Mouse (Mus musculus): ENCODE results near the gene Dhps.

DNA sequence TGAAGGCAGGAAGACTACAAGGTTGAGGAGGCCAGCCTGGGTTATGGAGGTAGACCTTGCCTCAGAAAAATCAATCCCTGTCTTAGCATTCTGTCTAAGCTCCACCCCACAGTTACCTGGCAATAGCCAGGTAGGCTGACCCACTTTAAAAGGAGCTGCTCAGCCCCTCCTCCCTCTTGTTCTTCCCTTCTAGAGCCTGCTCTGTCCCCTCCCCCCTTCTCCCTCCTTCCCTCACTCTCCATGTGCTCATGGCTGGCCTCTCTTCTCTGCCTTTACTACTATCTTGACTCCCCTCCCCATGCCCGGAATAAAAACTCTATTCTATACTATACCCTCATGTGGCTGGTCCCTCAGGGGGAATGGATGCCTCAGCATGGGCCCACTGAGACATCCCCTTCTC is 37.7 kb upstream of the Dhps start:
- TF ChIP-seq GATA1 (IDR thresholded peaks at IDR 0.05; ENCODE audit: borderline replicate concordance, low read length): no peak
- no peak for TF ChIP-seq FLI1 (IDR thresholded peaks at IDR 0.05; ENCODE audit: low read length)

Measured in megakaryocyte, embryonic 14.5 days (primary cell).